Mouse (Mus musculus) urinary bladder, postnatal 14 days (tissue): ENCODE results near the gene Ttc21b.
A peak's percentile ranks its signal among the peaks of the same experiment; 100 is the strongest.
"Not testable (repeated sequence)": the region's sequence is repeated elsewhere in the genome, so short reads cannot be mapped to it uniquely, and the experiment has no call there.

Source experiments
- DNase-seq: peaks from one replicate; pipeline ENCODE4 v3.0.0; 2021; ENCODE audit warnings: low spot score

Ttc21b gene

DNA sequence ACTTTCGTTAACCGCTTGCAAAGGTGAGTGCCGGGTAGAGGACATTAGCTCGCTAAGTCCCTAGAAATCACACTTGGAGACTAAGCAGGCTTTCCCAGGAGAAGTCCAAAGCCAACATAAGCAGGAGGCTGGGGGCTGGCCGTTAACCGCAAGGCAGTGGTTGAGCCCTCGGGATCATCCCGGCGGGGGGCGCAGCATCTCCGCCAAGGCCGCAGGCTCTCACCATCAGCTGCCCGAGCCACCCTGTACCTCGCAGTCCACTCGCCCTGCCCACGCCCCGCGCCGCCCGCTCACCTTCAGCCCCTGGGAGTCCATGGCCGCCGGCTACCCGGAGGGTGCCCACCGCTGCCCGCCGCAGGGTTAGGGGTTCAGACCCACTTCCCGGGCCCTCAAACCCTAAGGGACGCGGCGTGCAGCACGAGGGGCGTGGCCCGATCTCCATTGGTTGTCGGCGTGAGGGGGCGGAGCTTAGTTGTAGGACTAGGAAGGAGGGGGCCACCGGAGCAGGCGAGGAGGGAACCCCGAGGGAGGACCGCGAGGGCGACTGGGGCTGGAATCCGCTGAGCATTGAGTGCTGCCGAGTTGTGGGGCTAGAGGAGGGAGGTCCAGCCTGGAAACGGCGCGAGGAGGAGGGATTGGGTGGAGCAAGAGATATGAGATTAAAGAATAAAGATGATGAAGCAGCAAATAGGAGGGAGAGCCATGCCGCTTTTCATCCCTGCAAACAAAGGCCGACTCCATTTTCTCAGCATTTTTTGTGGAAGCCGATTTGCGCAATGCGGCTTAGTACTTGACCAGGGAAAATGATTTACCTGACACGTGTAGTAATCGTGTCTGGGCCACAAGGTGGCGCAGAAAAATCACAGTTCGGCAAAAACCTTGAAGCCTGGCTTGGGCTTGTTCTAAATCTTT, at the start of gene Ttc21b:
Gene Ttc21b (minus strand): TSS at position 398 of the 912 bp plus-strand sequence.
- peak; percentile 98 for DNase-seq

DNA sequence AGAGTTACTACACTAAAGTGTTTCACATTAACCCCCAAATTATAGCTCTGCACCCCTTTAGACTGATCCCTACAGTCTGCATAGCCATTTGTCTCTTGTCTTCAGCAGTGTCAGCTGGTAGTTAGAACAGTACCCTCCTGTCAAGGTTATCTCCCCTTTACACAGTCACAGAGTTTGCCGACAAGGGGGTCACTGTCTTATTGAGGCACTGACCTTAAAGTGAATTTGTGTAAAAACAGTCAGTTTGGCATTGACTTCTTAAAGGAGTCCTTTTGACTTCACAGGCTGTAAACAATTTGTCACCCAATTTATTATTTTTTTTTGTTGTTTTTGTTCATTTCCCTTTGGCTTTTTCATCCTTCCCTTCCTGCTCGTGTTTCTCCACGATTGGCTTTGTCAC, 16.1 kb upstream of the Ttc21b start:
- DNase-seq: no peak

DNA sequence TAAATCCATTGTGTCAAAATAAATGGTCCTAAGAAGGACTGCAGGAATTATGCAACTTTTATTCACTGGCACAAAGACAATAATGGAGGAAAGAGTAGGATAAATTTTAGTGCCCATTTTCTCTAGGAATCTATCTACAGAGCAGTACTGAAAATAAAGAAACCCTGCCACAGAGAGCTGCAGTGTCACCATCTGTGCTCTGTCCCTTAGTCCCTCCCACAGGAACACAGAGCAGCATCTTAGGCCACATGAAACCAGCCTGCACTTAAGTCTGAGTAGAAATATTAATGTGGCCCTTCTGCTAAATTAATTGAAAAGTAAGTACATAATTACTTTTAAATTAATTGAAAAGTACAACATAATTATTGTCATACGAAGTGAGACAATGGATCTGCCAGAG, 12.4 kb downstream of the Ttc21b start:
- no peak for DNase-seq

DNA sequence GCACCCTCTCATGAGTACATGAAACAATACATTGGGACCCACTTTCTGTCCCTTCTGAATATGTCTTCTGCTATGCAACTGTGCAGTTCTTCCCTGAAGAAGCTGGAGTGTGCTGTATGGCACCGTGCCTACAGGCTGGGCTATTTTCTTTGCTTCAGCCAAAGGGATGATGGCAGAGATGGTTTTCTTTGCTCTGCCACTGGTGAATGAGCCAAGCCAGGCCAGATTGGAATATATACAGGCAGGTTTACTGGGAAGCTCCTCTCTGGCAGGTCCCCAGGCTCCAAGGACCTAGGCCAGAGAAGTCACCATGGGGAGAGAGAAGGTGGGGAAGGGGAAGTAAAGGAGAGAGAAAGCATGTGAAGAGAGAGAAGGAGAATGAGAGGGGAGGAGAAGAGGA, 16.1 kb downstream of the Ttc21b start:
- no peak for DNase-seq

DNA sequence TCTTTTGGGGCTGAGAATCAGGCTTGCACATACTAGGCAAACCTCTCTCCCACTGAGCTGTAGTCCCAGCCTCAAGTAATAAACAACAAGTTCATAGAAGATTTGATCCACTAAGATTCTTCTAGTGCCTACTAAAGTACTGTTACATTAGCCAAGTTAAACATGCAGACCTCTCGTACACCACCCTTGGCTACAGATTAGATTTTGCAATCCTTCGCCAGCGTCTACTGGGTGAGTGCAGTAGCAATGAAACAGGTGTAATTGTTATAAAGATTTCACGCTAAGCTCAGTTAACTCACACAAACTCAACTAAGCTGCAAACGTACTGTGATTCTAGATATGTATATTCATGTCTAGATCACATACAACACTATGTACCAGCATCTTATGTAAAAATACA, 17.5 kb downstream of the Ttc21b start:
- no peak for DNase-seq

DNA sequence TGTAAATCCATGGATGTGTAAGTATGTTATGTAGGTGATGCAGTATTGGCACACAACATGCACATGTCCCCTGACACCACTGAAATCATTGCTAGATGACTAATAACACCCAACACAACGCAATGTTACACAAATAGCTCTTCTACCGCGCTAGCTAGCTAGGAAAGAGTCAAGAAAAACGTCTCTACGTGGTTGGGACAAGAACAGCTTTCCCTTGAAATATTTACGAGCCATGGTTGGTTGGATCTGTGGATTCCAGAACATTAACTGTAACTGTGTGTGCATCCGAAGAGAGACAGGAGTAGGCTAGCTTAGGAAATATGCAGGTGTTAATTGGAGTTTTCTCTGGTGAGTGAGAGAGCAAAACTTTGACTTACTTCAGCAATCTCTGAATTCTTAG, 35.5 kb downstream of the Ttc21b start:
- no peak for DNase-seq

DNA sequence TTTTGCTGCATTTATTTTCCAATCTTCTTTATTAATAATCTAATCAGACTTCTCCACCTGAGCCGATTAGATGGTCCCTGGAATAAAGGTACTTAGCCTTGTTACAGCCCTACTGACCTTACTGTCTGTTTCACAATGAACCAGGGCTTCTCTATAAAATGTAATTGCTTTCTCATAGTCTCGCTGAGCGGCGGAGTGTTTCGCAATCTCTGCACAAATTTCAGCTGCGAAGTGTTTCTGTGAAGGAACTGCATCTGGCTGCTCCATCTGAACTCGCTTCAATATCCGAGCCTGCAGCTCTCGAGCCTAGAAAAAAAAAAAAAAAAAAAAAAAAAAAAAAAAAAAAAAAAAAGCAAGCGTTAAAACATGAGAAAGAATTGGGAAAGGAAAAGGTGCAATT, 46.5 kb downstream of the Ttc21b start:
- no peak for DNase-seq

DNA sequence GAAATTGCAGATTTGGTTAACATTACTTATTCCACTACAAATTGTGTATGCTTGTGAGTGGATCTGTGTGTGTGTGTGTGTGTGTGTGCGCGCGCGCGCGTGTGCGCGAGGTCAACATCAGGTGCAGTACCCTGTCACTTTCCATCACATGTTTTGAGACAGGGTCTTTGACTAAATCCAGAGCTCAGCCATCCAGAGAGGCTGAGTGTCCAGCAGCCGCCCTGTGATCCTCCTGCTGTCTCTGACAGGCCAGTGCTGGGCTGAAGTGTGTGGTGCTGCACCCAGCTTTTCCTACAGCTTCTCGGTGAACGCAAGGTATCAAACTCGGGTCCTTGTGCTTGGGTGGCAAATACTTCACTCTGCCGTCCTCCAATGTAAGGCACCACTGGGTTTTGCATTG, 47.1 kb downstream of the Ttc21b start:
- no peak for DNase-seq

DNA sequence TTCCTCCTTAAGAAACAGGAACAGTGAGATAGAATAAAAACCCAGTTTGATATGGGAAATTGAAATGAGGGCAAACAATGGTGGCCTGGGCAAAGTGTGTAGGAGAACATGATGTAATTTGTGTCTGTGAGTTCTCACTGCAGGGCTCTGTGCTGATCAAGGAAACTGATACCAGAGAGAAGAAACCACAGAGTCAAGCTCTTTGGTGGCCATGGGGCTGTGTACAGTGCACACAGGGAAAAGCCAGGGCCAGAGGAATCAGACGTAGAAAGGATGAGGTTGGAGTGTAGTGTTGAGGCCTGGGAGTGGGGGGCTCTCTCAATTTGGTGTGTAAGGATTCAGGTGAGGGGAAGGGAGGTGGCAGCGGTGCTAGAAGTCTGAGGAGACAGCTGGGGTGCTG, 49.6 kb downstream of the Ttc21b start:
- no peak for DNase-seq

DNA sequence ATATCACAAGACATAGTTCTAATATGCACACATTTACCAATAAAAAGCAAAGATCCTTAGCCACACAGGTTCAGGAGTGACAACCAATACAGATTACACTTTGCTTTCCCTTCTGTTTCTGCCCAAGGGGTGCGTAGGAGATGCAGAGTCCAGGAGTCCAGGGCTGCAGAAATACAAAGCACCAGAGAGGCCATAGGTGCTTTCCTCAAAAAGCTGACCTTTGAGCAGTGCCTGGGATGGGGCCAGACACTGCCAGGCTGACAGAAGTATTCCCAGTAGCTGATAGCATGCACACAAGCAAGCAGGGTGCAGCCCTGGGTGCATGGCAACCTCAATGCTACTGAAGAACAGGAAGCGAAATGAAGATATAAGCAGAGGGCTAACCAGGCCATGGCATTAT, 52.2 kb downstream of the Ttc21b start:
- DNase-seq: no peak

DNA sequence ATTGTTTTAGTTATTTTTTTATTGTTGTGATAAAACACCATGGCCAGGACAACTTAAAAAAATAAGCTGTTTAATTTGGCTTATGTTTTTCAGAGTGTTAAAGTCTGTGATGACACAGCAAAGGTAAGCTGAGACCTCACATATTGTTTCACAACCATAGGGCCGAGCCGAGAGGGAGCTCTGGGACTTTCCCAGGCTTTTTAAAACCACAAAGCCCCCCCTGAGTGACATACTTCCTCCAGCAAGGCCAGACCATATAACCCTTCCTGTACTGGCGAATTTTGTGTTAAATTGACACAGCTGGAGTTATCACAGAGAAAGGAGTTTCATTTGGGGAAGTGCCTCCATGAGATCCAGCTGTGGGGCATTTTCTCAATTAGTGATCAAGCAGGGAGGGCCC, 56.2 kb downstream of the Ttc21b start:
- DNase-seq: no peak

DNA sequence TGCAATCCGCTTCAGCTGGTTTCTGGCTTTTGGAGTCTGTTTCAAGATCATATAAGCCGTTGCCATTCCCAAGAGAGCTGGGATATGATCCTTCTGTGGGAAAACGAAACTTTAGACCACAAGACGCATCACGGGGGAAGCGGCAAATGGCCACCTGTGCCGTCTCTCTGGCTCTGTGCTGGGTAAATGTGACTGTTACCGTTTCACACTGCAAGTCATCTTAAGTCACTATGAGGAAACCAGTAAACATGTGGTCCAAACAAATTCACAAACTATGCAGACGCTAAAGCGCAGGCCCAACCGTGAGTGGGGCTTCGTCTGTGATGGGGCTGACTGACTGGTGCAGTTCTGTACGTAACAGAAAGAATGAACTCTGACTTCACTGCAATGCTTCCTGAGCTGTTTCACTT, 64.7 kb downstream of the Ttc21b start:
- no peak for DNase-seq

DNA sequence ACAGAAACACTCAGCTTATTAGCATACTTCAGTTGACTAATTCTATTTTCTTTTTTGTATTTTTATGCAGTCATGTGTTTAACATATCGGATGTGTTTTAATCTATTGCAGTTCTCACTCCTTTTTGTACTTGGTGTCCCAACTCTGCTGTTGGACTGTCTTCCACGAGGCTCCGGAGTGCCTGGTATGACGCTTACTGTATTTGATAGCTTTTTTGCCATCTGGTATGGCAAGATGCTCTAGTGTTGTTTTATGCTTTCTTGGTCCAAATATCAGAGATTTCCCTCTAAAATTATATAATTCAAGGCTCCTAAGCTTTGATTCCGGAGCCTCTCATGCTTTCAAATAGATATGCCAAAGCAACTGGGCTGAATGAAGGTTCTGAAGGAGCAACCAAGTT, 66.3 kb downstream of the Ttc21b start:
- DNase-seq: no peak

DNA sequence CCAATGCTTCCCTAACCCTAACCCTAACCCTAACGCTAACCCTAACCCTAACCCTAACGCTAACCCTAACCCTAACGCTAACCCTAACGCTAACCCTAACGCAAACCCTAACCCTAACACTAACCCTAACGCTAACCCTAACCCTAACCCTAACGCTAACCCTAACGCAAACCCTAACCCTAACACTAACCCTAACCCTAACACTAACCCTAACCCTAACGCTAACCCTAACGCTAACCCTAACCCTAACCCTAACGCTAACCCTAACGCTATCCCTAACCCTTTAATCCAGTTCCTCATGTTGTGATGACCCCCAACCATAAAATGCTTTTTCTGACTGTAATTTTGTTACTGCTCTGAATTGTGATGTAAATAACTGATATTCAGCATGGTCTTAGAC, 67.2 kb downstream of the Ttc21b start:
- not testable (repeated sequence) for DNase-seq

DNA sequence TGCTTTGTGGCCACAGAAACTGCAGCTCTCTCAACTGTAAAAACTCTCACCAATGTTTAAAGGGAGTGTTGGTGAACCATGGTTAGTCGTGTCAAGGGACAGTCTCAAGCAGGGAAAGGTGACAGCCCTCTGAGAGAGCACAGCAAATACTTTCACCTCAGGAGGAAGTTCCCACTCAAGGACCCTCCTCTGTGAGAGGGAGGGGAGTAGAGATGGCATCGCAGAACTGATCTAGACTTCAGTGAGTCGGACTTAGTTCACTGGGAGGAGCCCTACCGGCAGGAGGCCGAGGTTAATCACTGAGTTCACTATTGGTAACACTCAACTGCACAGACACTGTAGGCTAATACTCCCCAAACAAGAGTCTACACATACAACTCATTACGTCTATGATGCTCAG, 68.9 kb downstream of the Ttc21b start:
- DNase-seq: no peak

DNA sequence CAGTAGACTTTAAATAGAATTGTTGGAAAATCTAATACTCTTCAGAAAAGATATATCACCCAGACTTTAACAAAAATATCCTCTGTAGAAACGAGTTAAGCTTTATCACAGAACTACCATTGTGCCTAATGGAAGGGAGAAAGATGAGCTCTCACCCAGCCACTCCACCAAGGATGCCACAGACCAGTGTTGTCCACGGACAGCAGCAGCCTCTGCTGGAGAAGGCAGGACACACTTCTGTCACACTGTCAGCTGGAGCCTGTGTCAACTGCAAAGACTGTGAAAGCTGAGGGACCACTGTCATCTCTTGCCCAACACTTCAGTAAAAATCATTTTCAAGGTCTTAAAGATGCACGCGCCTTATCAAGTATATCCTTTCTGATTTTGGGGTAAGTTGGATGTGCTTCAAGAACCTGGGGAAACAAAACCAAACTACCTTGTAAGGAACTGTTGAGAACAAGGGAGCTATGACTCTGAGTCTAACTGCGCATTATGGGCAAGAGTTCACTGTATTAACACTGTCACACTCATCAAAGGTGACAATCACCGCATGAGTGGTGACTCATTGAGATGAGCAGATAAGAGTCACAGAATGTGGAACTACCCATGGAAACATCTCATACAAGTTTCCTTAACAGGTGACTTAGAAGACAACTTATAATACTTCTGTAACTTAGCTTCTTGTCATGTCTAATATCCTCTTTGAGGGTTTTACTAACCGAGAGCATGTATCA, 71.8 kb downstream of the Ttc21b start:
- no peak for DNase-seq

DNA sequence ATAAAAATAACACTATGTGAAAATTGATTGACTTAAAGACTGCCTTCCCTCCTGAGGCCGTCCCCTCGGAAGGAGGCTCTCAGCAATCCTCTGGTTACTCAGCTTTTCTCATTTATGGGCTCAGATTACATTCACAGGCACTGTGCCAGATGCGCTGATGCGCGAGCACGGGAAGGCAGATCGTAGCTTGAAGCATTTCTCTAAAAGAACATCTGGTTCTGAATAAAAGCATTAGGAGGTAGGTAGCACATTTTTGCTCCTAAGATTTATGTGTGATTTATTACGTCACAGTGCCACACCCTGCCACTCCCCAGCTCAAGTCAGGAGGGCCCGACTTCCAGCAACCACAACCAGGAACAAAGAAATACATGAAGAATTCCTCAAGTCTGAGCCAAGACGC, 76.1 kb downstream of the Ttc21b start:
- DNase-seq: peak; percentile 74

DNA sequence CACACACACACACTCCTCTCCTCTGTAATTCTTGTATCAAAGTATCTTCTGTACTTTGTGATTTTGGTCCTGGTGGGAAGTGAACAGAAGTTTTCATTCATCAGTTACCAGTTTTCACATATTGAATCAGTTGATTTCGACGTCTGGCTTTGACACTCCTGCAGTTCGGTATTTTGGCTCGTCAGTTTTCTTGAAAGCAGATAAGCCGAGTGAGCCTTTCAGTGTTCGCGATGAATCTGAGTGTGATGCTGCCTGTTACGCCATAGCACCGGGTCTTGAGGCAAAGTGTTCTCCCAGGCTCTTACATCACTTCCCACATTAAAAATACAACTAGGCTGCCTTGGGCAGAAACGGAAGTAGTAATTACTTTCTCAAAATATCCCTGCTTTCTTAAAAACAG, 76.6 kb downstream of the Ttc21b start:
- no peak for DNase-seq

DNA sequence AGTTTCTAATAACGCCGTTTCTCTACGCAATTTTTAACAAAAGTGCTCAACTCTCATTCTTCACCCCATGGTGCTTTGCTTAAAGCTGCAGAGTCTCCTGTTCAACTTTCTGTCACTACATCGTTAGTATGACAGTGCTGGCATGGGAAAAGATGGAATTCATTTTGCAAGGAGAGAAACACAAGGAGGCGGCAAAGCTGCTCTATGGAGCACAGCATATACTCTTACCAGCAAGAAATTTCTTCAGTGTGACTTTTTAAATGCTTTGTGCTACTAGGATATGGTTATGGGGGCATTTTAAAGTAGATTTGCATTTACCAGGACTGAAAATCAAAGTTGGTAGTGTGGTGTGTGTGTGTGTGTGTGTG, 77.6 kb downstream of the Ttc21b start:
- DNase-seq: no peak

DNA sequence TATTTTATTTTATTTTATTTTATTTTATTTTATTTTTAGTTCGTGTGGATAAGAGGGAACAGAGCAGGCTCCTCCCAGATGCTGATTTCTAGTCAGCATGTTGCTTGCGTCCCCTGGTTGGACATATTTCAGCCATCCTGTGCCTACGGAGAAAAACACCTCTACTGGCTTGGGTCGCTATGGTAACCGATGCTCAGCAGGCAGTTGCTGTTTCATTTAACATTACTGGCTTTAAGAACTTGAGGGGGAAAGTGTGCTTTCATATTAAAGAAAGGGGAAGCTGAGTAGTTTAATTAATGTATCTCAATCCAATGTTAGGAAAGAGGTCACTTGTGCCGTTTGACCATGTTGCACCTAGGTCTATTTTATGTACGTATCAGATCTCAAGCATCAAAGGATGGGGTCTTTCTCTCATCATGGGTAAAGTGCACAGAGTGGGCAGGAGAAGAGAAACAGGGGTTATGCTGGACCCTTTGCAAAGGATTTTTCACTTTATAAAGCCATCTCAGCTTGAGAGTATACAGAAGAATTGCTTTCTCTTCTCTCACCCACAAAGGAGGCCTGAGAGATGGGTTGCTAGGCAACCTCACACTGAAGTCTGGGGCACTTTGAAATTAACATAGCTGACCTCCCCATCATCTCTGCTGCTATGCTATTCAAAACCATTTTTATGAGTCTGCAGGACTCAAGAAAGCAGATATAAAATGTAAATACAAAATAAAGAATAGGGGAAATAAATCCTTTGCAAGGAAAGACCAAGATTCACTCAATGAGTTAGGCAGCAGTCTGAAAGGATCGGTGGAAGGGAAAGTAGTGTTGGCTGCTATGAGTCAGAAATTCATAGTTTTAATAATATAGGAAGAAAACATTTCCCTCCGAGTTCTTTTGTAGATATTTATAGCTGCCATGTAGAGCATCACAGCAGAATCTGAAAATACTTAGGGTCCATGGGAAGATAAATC, 78.2 kb downstream of the Ttc21b start:
- DNase-seq: no peak

DNA sequence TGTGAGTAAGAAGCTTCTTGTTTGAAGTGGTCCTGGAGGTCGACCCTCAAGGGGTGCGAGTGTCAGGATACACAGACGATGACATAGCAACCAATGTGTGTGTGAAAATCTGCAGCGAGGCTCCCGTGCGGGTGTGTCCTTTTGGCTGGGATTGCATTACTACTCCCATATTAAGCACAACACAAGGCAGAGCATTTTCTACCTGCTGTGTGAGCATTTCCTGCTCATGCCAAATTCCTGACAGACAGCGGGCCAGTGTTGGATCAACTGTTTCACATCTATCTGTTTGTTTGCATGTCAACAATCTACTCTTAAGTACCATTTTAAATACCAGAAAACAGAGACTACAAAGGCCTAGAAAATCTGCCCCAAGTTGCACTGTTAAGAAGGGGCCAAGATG, 79.4 kb downstream of the Ttc21b start:
- DNase-seq: no peak

DNA sequence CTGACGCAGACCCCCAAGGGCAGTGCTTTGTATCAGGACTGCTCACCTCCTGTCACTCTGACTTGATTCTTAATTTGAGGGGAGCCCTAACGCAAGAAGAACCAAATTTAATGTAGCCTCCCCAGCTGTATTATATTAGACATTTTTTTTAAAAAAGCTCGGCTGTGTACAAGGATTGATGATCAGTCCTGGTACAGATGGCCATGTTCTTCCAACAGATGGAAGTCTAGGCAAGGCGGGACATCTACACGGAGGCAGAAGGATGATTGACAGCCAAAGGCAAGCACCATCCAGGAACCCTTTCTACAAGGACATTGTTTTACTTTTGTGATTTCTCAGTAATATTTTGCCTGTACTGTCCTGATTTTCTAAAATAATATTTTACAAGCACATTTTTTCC, 83.3 kb downstream of the Ttc21b start:
- no peak for DNase-seq
